Mouse (Mus musculus) neural tube, embryonic 12.5 days (tissue): ENCODE measurements at regions not wholly inside any gene's neighbourhood (a gene's known extent, or its start where the extent isn't known, plus 50 kb on each side); places are given as distances from the start of the nearest gene placed in this dataset.

ENCODE experiments used
- ATAC-seq: fragments of 200-750 bp; cut with Nextera tagmentation; 2 replicates; pipeline ENCODE4 v1.8.0; 2017; ENCODE audit warnings: low read depth, mild to moderate bottlenecking, moderate TSS enrichment, moderate library complexity; ENCODE audit not compliant: low FRiP score
- H3K27ac ChIP-seq: fragments of 300-500 bp; sonication (generic); 2 replicates; pipeline ENCODE4 v1.5.1; 2016
- H3K27me3 ChIP-seq: fragments of 300-500 bp; sonication (generic); replicated peaks from 2 replicates; pipeline ENCODE4 v1.6.1; 2016; ENCODE audit warnings: mild to moderate bottlenecking
- H3K36me3 ChIP-seq: fragments of 300-500 bp; sonication (generic); 2 replicates; pipeline ENCODE4 v1.6.1; 2016; ENCODE audit warnings: mild to moderate bottlenecking
- H3K4me1 ChIP-seq: fragments of 300-500 bp; sonication (generic); 2 replicates; pipeline ENCODE4 v1.6.1; 2016
- H3K4me2 ChIP-seq: fragments of 300-500 bp; sonication (generic); replicated peaks from 2 replicates; pipeline ENCODE4 v1.6.1; 2016; ENCODE audit warnings: mild to moderate bottlenecking
- H3K4me3 ChIP-seq: fragments of 300-500 bp; sonication (generic); 2 replicates; pipeline ENCODE4 v1.5.1; 2016
- H3K9ac ChIP-seq: fragments of 300-500 bp; sonication (generic); 2 replicates; pipeline ENCODE4 v1.6.1; 2016; ENCODE audit warnings: mild to moderate bottlenecking
- H3K9me3 ChIP-seq: fragments of 300-500 bp; sonication (generic); 2 replicates; pipeline ENCODE4 v1.6.1; 2016; ENCODE audit warnings: mild to moderate bottlenecking
- WGBS: fragments of 180-500 bp; shearing (Covaris S2); methylation state at CpG from one replicate; pipeline ENCODE4 v1.1.7; 2016; 5-methylcytosine and 5-hydroxymethylcytosine counted together

DNA sequence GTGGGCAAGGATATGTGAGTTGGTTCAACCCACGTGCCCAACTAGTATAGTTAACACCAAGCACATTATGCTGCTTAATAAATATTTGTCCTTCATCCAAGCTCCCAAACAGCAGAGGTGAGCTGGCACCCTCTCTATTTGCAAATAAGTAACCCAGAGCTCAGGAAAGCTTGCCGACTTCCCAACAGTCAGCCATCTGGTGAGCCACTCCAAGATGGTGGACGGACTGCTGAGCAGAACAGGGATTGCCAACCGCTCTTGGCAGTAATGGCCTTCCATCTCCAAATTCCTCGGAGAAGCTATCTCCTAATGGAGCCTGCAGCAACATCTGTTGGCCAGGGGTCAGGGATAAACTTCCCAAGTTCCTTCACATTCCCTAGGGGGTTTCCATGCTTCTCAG, 188.2 kb downstream of the Ttc8 start:
- H3K4me1 ChIP-seq = no peaks in the 10 kb centered on the region
- no peak overlapping the region for H3K4me2 ChIP-seq
- no peaks in the 10 kb centered on the region for H3K36me3 ChIP-seq
- H3K4me3 ChIP-seq = no peak overlapping the region
- no peak for ATAC-seq
- no peak overlapping the region for H3K27ac ChIP-seq
- no peaks in the 10 kb centered on the region for H3K27me3 ChIP-seq
- 92% methylated on average over 5 of the region's 5 CpGs for WGBS
- peaks cover 6% of the 10 kb centered on the region; the same call in 1 of the 2 replicates for H3K9me3 ChIP-seq
- H3K9ac ChIP-seq = no peak overlapping the region

DNA sequence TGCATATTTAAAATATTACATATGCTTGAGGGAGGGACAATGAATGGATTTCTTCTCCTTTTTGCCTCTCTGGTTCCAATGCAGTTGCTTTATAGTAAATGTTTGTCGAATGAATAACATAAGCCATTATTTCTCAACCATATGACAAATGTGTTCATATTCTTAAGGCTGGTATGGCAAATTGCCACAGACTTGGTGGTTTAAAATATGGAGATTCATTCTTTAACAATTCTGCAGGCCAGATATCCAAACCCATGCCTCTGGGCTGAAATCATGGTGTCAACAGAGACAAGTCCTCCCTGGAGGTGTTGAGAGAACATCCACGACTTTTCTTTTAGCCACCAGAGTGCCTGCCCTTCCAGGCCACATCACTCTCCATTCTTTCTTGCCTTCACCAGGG, 193.4 kb downstream of the Ttc8 start:
- Histone ChIP-seq H3K36me3 (no peaks in the 10 kb centered on the region), H3K27ac (no peak overlapping the region), H3K4me1 (peaks cover 6% of the 10 kb centered on the region), H3K27me3 (no peaks in the 10 kb centered on the region), H3K9me3 (no peaks in the 10 kb centered on the region), H3K4me3 (no peak overlapping the region), H3K4me2 (no peak overlapping the region), H3K9ac (no peak overlapping the region)
- 86% methylated on average over 2 of the region's 2 CpGs for WGBS
- ATAC-seq = no peak

DNA sequence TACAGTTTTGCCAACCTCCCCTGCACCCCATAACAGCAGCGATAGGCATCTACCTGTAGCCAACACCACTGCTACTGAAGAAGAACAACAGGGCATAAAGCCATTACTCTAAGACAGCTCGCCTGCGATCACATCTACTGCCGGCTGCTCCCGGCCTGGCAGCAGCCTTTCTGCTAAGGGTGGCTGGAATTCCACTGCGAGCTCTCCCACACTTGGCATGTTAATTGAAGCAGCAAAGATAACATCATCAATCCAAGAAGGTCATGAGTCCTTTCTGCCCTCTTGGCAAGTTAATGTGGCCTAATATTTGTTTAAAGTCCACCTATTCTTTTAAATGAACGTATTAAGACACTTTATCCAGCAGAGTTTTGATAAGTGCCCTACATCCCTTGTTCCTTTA, 196.1 kb downstream of the Ttc8 start:
- Histone ChIP-seq H3K9me3 (no peaks in the 10 kb centered on the region), H3K36me3 (no peaks in the 10 kb centered on the region), H3K4me2 (no peak overlapping the region), H3K4me1 (peaks cover 6% of the 10 kb centered on the region), H3K4me3 (no peak overlapping the region), H3K27me3 (no peaks in the 10 kb centered on the region), H3K27ac (no peak overlapping the region), H3K9ac (no peak overlapping the region)
- ATAC-seq = no peak
- 59% methylated on average over 7 of the region's 7 CpGs for WGBS

DNA sequence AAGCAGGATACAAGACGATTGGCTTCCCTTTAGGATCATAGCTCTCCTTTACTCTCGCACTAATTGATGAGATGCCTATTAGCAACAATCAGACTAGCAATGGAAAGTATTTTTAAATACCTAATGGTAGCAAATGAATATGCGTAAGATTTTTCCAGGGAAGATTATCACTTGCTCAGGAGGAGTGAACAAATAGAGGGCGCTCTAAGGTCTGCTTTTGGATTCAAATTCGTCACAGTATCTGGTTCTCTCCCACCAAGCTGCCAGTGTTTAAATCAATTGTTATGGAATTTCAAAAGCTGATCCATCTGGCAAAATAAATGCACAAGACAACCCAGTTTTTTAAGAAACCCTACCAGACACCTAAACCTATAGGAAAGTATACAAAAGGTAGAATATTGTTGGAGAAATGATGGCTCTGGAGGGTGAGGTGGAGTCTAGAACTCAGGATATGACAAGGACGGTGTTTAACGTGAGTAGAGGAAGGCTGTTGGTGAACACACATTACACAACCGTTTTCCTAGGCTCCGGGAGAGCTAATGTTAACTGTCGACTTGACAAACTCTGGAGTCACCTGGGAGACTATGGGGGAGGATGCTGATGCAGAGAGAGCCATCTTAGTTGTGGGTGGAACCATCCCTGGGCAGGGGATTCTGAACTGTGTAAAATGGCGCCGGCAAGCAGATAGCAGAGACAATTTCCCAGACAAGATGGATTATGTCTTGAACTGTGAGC, 198.2 kb downstream of the Ttc8 start:
- 91% methylated on average over 12 of the region's 12 CpGs for WGBS
- no peak overlapping the region for H3K4me2 ChIP-seq
- no peaks in the 10 kb centered on the region for H3K36me3 ChIP-seq
- H3K4me1 ChIP-seq = peaks cover 6% of the 10 kb centered on the region
- H3K4me3 ChIP-seq = no peak overlapping the region
- no peak overlapping the region for H3K9ac ChIP-seq
- H3K9me3 ChIP-seq = no peaks in the 10 kb centered on the region
- ATAC-seq = no peak
- H3K27ac ChIP-seq = no peak overlapping the region
- H3K27me3 ChIP-seq = no peaks in the 10 kb centered on the region

DNA sequence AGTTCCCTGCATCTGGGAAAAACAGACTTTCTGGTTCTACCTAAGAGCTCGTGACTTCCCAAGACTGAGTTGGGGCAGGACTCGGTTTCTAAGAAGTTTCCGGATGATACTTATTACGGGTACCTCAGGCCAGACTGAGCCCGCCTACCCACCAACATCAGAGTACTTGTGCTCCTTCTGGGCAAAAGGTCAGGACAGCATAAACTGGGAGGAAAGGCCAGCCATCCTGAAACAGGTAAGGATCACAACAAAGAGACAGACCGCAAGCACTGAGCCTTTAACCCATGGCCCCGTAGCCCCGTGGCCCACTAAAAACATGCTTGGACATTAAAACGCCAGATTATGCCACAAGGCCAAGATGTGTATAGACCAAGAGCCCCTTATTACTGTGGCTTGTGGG, 199.6 kb downstream of the Ttc8 start:
- H3K27ac ChIP-seq = no peak overlapping the region
- no peak for ATAC-seq

DNA sequence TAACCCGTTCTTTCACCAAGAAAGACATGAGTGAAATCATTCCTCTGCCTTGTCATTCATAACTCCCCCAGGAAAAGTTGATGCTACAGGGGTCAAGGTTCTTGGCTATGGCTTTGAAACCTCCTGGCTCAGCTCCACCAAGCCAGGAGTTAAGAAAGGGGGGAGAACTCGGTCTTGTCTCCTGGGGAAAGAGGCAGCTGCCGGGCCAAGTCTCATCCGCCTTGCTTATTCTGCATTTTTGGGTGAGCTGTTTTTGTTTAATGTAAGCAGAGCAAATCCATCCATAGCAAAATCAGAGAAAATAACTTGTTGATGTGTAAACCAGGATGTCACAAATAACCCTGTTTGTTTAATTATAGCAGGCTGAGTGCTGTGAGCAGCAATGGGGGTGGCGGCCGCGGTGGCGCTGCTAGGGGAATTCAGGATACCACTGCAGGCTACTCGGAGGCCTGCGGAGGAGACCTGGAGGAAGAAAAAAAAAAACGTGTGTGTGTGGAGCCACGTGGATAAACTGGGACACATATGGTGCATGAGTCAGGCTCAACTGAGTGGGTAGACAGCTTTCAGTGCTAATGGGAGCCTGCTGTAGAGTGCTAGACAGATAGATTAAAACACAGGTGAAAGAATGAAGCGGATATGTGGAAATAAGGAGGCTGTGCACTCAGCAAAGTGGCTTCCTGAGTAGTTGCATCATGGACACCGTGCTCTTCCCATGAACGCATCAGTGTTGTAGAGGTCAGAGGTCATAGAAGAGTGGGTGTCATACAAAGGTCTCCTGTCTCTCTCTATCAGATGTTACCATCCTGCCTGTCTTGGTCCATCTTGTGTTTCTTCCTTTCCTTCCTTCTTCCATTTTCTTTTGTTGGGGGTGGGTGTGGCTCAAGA, 203.5 kb downstream of the Ttc8 start:
- Histone ChIP-seq H3K4me3 (no peak overlapping the region), H3K9me3 (no peaks in the 10 kb centered on the region), H3K27ac (no peak overlapping the region), H3K36me3 (no peaks in the 10 kb centered on the region), H3K4me1 (no peaks in the 10 kb centered on the region), H3K27me3 (no peaks in the 10 kb centered on the region), H3K4me2 (no peak overlapping the region), H3K9ac (no peak overlapping the region)
- no peak for ATAC-seq
- 82% methylated on average over 15 of the region's 15 CpGs for WGBS

More for the DNA sequence above, 199.6 kb downstream of the Ttc8 start:
- WGBS = 83% methylated on average over 9 of the region's 9 CpGs
- H3K9me3 ChIP-seq = no peaks in the 10 kb centered on the region
- no peaks in the 10 kb centered on the region for H3K27me3 ChIP-seq
- H3K4me1 ChIP-seq = peaks cover 6% of the 10 kb centered on the region
- H3K36me3 ChIP-seq = no peaks in the 10 kb centered on the region
- H3K9ac ChIP-seq = no peak overlapping the region
- H3K4me3 ChIP-seq = no peak overlapping the region
- no peak overlapping the region for H3K4me2 ChIP-seq

DNA sequence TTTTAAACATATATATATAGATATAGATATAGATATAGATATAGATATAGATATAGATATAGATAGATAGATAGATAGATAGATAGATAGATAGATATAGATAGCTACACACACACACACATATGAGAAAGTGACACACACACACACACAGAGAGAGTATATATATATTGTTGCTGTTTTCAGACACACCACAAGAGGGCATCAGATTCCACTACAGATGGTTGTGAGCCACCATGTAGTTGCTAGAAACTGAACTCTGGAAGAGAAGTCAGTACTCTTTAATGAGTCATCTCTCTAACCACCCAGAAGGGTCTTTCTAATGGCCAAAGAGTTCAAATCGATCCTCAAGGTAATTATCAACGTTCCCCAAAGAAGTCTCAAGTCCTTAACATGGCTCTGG, 205.8 kb downstream of the Ttc8 start:
- Histone ChIP-seq H3K36me3 (no peaks in the 10 kb centered on the region), H3K9ac (no peak overlapping the region), H3K27ac (no peak overlapping the region), H3K4me3 (no peak overlapping the region), H3K27me3 (no peaks in the 10 kb centered on the region), H3K9me3 (no peaks in the 10 kb centered on the region), H3K4me2 (no peak overlapping the region), H3K4me1 (no peaks in the 10 kb centered on the region)
- ATAC-seq = no peak
- 95% methylated on average over 2 of the region's 2 CpGs for WGBS
